Mouse (Mus musculus) gastrocnemius, postnatal 25 days (tissue): ENCODE data around the gene Ufc1. TPM values are rescaled to one million over a fixed set of nuclear protein-coding genes. Genes with fewer than 3 reads are reported as not detected.
A peak's percentile ranks its signal among the peaks of the same experiment; 100 is the strongest.
"Not testable (repeated sequence)": the region's sequence is repeated elsewhere in the genome, so short reads cannot be mapped to it uniquely, and the experiment has no call there.

Experiments
- DNase-seq: peaks from one replicate; pipeline ENCODE4 v3.0.0; 2022
- long read RNA-seq, 2 experiments: library from polyadenylated mRNA; stranded (forward); transcript quantifications; one replicate each; pipeline ENCODE4 v2.0.0; 2021
- total RNA-seq, 2 experiments: library from RNA; stranded (reverse); gene quantifications; 1 replicate in 1 of 2; 2 replicates in 1 of 2; pipeline ENCODE4 v1.2.3; 2021

Gene Ufc1
- total RNA-seq, result 10 to 100 TPM; 70.9 to 80.8 TPM
- long read RNA-seq, experiment 1, transcript Ufc1-201 (7 exons, 1,007 nt), result minor isoform, 35 of 94 reads
- long read RNA-seq, experiment 1, transcript Ufc1-202 (6 exons, 914 nt), result major isoform, 51 of 94 reads
- long read RNA-seq, experiment 1, partial matches to known transcripts, result 0 of 94 reads
- long read RNA-seq, experiment 1, other reads (novel, unspliced or antisense), result 6 of 94 reads
- long read RNA-seq, experiment 2, transcript Ufc1-201 (7 exons, 1,007 nt), result major isoform, 30 of 68 reads
- long read RNA-seq, experiment 2, transcript Ufc1-202 (6 exons, 914 nt), result minor isoform, 29 of 68 reads
- long read RNA-seq, experiment 2, partial matches to known transcripts, result 1 of 68 reads
- long read RNA-seq, experiment 2, other reads (novel, unspliced or antisense), result 8 of 68 reads

GRCm38 (mm10) chr1:171294298-171295062, at the start of gene Ufc1:
Gene Ufc1, minus strand, starts transcription at chr1:171295024.
- DNase-seq, result peak; percentile 80

GRCm38 (mm10) chr1:171343922-171344677, 49.3 kb upstream of the Ufc1 start:
- peak; percentile 31 for DNase-seq

GRCm38 (mm10) chr1:171342262-171343207, 47.7 kb upstream of the Ufc1 start:
- no peak for DNase-seq

GRCm38 (mm10) chr1:171330216-171330560, 35.4 kb upstream of the Ufc1 start:
- DNase-seq, result no peak

- DNase-seq, result no peak
These were observed 34.8 kb upstream of the Ufc1 start for GRCm38 (mm10) chr1:171329433-171330215.

- DNase-seq, result peak; percentile 92
These were observed 34.1 kb upstream of the Ufc1 start, which contains the start of gene Dedd for GRCm38 (mm10) chr1:171328839-171329432. Gene Dedd, plus strand, starts transcription at chr1:171329145.

- DNase-seq, result no peak
These were observed 33.4 kb upstream of the Ufc1 start for GRCm38 (mm10) chr1:171328244-171328643.

GRCm38 (mm10) chr1:171326588-171326987, 31.8 kb upstream of the Ufc1 start:
- not testable (repeated sequence) for DNase-seq

GRCm38 (mm10) chr1:171325571-171325970, 30.7 kb upstream of the Ufc1 start:
- DNase-seq, result no peak

GRCm38 (mm10) chr1:171322012-171322411, 27.2 kb upstream of the Ufc1 start:
- DNase-seq, result no peak

GRCm38 (mm10) chr1:171321415-171321814, 26.6 kb upstream of the Ufc1 start:
- DNase-seq, result no peak

GRCm38 (mm10) chr1:171320151-171320550, 25.3 kb upstream of the Ufc1 start:
- DNase-seq, result no peak

GRCm38 (mm10) chr1:171319748-171320147, 24.9 kb upstream of the Ufc1 start:
- no peak for DNase-seq

- DNase-seq, result no peak
These were observed 14.5 kb upstream of the Ufc1 start for GRCm38 (mm10) chr1:171309321-171309720.

- not testable (repeated sequence) for DNase-seq
These were observed 11.3 kb upstream of the Ufc1 start for GRCm38 (mm10) chr1:171306157-171306556.

GRCm38 (mm10) chr1:171298226-171298625, 3.4 kb upstream of the Ufc1 start:
- no peak for DNase-seq

GRCm38 (mm10) chr1:171295063-171295402, 209 bp upstream of the Ufc1 start:
- no peak for DNase-seq

- DNase-seq, result no peak
These were observed 922 bp downstream of the Ufc1 start for GRCm38 (mm10) chr1:171293906-171294297.

GRCm38 (mm10) chr1:171293351-171293750, 1.5 kb downstream of the Ufc1 start:
- DNase-seq, result no peak

GRCm38 (mm10) chr1:171288328-171288727, 6.5 kb downstream of the Ufc1 start:
- no peak for DNase-seq
